Mouse (Mus musculus): ENCODE measurements at regions not wholly inside any gene's neighbourhood (a gene's known extent, or its start where the extent isn't known, plus 50 kb on each side); places are given as distances from the start of the nearest gene placed in this dataset.

DNA sequence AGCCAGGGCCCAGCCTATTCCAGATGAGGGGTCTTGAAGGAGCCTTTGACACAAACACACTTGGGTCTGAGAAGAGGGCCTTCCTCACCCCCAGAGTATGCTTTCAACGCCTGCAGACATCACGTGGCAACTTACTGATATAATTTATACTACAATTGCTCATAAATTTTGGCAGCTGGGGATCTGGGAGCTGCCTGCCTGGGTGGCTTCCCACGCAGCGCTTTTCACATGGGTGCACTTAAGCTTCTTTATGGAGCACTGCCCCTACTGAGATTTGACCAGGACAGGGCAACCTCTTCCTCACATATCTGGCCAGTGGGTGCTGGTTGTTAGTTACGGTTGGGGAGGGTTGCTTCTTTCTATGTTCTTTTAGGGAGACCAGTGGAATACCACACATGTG, 61.6 kb downstream of the Spesp1 start:
- DNase-seq (ENCODE audit: low spot score), result no peak

DNA sequence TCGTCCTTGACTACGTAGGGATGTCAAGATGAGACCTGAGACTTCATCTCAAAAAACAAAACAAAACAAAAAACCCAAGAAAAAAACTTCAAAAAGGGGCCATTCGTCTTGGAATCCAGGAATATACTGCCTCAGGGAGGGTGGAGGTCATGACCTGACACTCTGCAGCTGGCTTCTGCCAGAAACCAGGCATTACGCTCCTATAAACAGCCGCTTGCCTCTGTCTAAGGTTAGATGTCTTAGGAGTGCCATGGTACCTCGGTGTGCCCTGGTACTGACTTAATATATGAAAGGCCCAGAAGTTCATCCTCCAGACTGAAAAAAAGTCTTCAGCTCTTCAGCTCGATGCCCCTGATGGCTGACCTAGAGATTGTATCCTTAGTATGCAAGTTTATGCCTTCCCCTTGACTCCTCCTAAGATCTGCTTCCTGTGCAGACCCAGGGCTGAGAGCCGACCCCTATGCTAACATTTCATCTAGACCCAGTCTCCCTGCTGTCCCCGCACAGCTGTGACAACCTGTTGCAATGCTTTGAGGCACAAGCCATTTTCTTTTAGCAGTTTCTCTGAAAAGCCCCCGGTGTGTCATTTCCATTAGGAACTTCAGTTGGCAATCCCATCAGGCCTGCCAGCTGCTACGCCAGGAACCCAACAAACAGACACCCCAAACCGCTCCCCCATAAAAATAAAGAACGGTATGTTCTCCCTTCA, 66.7 kb downstream of the Spesp1 start:
- DNase-seq (ENCODE audit: low spot score), result no peak

DNA sequence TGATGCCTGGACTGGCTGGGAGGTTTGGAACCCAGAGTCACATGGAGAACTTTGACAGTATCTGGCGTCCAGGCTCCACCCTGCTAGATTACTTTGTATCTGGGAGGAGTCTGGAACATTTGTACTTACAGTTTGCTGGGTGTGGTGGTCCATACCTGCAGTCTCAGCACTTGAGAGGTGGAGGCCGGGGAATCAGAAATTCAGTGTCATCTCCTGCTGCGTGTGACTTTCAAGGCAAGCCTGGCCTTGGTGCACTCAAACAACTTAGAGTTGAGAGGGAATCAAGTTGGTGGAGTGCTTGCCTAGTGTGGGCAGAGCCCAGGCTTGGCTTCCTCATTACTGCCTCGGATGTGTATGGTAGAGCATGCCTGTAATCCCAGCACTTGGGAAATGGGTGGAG, 67.5 kb downstream of the Spesp1 start:
- DNase-seq (ENCODE audit: low spot score), result no peak

DNA sequence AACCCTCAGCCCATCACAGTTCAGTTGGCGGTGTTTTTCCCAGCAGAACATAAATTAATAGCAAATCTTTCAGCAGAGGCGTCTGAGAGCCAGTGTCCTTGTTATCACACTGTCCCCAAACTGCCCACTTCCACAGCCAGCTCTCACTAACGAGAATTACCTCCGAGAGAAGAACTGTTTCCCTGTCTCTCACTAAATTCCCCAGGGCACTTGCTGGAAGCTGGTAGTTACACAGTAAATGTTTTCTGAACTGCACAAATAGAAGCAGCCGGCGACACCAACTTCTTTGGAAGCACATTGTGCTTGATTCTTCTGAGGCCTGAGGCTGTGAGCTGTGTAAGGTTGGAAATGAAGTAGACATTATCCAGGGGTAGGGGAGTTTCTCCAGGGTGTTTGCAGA, 69.4 kb downstream of the Spesp1 start:
- no peak for DNase-seq (ENCODE audit: low spot score)

DNA sequence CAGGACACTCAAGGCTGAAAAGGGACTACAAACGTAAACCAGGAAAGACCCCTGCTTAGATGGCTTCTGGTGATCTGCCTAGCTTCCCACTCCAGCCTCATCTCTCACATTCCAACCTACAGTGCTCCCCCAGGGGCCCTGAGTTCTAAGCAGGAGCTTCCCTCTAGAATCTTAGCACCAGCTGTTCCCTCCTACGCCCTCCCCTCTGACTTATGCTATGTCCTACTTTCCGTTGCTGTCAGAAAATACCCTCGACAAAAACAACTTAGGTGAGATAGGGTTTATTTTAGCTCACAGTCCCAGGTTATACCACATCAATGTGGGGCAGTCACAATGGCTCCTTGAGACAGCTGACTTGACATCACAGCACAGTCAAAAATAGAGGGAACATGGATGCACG, 71.2 kb downstream of the Spesp1 start:
- no peak for DNase-seq (ENCODE audit: low spot score)

DNA sequence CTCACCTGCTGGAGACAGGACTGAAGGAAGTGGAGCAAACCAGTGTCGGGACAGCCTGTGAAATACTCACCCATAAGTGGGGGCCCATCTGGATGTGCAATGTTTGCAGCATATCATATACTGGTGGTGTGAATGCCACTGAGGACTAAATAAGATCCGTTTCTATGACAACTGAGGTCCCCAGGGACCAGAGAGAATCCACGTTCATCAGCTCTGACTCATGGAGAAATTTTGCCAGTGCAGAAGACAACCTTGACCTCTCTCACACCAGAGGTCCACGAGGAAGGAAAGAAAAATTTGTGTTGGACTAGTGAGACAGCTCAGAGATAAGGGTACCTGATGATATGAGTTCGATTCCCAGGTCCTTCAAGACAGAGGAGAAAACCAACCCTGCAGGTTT, 73.6 kb downstream of the Spesp1 start:
- DNase-seq (ENCODE audit: low spot score), result no peak

DNA sequence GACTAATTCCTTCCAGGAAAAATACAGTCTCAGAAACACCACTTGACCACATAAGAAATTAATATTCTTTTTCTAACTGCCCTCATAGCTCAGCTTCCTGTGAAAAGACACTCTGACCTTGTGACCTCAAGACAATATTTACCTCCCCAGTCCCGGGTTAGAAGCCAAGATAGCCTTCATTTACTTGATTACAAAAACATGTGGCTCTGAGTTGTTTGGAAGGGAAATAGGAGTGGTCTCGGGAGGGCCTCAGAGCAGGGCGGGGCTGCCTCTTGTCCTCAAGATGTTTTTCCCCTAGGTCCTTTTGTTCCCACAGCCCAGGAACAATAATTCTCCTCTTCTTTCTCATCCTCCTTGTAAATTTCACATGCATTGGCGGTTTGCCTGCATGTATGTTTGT, 76.7 kb downstream of the Spesp1 start:
- DNase-seq (ENCODE audit: low spot score), result no peak

DNA sequence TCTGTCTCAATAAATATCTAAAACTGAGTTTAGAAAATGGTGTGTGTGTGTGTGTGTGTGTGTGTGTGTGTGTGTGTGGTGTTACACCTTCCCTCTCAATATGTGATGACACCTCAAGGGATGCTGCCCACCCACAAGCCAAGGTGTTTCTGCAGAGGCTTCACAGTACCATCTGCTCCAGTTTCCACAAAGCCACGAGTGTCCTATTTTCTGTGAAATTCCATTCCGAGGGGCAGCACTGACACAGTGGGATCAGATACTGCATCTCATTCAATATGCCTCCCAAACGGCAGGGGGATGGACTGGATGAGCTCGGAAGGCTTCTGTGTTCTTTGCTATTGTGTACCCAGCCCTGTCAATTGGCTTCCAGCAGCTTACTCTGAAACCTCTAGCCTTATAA, 78.5 kb downstream of the Spesp1 start:
- DNase-seq (ENCODE audit: low spot score), result no peak

DNA sequence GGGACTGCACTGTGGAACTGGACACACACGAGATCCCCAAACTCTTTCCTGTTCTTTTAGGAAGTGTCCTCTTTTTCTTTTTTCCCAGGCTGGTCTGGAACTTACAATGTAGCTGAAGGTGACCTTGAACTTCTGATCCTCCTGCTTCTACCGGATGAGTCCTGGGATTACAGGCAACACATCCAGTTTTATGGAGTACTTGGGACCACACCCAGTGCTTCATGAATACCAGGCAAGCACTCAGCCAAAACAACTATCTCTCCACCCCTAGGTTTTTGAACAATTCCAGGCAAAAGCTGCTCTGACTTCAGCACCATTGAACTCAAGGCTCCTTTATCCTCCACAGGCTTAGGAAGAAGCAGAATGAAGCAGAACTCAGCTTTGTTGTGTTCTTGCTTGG, 79.7 kb downstream of the Spesp1 start:
- no peak for DNase-seq (ENCODE audit: low spot score)

DNA sequence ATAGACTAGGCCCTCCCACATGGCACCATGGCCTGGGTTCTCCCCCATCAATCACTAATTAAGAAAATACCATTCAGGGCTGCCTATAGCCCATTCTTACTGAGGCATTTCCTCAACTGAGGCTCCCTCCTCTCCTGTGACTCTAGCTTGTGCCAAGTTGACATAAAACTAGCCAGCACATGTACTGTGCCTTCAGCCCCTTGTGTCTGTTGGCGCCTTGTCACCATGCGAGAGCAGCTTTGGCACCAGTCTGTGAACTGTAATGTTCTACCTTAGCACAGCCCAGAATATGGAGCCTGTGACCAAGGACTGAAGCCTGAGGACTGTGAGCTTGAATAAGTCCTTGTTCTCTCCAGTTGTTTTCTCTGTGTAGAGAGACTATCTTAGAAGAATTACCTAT, 75.0 kb upstream of the Glce start:
- no peak for DNase-seq (ENCODE audit: low spot score)

DNA sequence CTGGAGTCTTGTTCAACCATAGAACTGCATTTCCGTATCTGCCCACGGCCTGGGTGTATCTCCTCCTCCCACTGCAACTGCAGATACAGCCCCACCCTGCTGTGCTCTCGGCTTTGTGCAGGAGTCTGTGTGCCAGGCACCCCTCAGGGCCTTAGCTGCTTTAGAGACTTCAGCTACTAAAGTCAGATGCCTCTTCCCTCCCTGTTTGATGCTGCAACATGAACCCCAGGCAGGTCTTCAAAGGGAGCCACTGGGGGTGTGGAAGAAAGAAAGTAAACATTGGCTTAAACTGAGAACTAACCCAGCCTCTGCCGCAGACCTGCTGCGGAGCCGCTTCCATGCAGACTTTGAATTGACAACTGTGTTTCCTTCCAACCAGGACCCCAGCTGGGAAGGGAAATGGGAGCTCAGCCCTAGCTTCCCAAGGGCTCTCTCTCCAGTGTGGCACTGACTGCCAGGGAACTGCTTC, 70.0 kb upstream of the Glce start:
- DNase-seq (ENCODE audit: low spot score), result no peak

DNA sequence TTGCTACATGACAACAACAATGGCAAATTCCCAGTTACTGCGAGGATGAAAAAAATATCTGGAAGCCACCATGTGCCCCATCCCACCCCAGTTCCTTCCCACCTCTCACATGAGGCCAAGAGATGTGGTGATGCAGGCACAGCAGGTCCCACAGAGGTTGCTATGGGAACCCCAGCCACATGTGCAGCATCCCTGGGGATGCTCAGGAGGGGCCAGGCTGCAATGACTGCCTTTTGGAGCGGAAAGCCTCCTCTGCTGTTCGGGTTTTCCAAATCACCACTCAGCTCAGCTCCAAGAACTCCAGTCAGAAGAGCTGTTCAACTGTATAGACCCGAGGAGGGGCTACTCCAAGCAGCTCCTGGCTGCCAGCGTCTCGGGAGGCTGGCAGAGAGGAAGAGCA, 68.0 kb upstream of the Glce start:
- DNase-seq (ENCODE audit: low spot score), result no peak

DNA sequence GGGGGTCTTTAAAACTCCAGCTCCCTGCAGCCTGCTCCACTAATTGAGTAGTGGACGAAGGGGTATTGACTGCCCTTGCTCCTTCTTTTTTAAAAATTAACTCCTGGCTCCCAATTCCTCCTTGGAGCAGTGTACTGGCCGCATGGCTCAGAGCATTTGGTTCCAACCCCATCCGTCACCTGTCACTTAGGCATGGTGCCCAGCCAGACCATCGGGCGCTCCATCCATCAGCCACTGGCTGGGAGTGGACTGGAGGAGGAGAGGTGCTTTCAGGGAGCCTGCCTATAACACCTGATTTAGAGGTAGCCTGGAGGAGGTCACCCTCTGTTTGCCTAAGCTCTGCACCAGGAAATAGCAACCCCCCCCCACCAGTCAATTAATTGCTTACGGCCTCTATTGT, 66.4 kb upstream of the Glce start:
- DNase-seq (ENCODE audit: low spot score), result peak; percentile 7

DNA sequence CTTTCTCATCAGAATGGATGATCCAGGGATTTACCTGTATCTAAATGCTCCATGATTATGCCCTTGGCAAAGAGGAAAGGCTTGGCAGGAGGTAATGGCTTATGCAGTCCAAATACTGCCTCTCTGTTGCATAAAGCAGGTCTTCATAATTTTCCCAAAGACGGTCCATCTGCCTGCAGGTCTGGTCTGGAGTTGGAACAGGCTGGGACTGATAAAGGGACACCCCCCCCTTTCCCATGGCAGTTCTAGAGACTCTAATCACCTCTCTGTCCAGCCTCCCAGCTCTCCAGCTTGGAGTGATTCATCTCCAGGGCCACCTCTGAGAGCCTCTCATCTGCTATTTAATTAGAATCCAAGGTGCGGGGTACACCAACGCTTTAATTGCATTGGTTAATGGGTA, 65.9 kb upstream of the Glce start:
- no peak for DNase-seq (ENCODE audit: low spot score)

DNA sequence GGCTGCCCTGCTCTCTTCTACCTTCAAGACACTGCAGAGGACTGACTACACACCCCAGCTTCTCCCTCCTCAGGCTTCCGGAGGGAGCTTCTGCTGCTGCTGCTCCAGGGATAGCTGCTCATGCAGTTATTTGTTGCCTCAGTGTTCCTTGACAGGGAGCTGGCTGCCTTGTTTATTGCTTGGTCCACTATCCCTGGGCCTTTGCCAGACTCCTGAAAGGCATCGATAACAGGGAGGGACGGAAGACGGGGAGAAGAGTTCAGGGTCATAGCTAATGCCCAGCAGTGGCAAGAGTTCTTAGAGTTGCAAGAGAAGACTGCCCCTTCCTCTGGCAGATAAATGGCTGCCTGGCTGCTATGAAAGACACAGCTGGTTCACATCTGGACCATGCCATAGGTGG, 64.4 kb upstream of the Glce start:
- no peak for DNase-seq (ENCODE audit: low spot score)

DNA sequence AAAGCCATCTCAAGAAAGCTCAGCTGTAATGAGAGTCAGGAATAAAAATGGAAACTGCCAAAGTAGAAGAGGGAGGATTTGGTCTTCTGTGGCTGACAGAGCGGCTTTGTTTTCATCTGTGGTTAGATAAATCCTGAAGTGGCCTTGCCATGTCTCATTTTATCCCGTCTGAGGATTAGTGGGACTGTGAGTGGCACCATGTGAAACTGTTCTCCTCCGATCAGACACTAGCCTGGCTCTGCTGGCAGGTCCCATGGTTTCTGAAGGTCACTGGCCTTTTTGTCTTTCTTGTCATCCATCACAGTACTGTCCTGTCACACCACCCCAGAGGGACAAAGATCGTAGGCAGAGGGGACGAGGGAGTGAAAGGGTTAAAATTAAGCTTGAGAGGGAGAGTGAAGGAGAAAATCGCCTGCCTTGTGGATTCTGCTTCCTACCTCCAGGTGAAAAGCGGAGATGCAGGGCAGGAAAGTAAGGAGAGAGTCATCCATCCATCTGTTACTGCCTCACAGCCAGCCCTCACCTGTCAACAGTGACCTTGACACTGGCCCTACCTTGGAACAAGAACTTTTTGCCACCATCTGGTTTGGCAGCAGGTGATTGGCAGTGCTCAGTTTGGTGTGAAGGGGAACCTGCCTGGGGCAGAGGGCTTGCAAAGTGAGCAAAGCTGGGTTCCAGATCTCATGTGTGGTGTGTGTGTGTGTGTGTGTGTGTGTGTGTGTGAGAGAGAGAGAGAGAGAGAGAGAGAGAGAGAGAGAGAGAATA, 63.2 kb upstream of the Glce start:
- DNase-seq (ENCODE audit: low spot score), result no peak

DNA sequence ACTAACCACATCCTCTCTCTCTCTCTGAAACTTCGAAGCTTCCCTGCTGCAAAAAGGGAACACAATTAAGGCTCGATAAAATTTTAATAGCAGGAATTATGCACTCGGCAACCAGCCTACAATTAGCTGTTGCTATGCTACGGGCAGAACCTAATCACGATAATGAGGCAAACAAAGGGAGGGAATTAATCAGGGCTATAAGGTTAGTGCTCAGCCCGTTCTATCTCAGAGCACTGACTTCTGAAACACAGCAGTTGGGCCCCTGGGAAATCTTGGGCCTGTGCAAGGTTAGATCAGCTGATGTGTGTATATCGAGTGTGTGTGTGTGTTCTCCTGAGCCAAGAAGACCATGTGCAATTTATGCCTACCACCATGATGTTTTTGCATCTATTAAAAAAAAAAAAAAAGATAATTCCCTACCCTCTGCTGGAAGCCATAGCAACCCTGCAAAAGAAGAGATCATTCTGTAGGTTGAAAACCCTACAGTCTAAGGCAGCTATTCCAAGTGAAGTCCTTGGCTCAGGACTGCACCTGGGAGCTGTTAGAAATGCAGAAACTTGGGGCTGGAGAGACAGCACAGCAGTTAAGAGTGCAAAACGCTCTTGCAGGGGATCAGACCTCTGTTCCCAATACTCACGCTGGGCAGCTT, 58.9 kb upstream of the Glce start:
- DNase-seq (ENCODE audit: low spot score), result no peak

DNA sequence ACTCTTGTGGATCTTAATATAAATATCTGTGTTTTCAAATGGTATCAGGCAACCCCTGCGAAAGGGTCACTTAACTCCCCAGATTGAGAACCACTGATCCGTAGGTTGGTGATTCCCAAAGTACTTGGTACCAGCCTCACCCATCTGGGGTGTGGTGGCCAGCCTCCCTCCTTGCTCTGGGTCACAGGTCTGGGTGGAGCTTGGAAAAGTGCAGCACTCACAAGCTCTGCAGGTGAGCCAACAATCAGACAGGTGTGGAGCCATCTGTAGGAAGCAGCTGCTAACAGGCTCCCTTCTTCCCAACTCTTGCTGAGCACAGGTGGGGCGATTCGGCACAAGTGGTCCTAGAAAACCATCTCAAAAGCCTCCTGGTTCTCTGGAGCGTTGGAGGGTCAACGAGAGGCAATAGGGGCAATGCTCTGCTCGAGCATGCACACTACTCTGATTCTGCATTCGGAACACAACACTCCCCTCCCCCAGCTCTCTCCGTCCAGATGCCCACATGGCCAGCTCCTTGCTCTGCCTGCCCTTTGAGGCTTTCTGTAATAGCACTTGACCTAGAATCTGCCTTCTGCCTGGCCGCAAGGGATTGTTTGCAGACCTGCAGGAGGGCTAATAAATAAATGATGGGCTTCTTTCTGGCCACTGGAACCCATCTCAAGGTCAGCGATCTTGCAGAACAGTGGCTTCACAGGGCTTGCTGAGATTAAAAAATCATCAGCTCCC, 58.2 kb upstream of the Glce start:
- no peak for DNase-seq (ENCODE audit: low spot score)

DNA sequence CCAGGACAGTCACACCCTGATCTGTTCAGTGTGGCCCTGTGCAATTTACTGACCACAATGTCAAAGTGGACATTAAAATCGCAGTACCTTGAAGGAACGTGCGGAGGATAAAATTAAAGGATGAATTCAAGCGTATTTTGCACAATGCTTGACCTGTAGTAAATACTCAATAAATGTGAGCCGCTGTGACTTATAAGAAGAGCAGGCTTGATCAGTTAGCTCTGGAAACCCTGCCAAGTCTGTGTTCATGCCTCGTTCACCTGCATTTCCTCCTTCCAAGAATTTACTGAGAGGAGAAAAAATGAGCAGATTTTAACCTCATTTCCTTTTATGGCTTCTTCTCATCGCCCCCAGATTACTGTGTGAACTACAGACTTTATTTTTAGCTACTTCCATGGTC, 52.2 kb upstream of the Glce start:
- DNase-seq (ENCODE audit: low spot score), result no peak
